Mouse (Mus musculus): Measurements from ENCODE around the gene Fam13c.

- no peak for TF ChIP-seq CTCF (IDR thresholded peaks at IDR 0.05; ENCODE audit: low read depth, low read length)
- TF ChIP-seq GATA1 (IDR thresholded peaks at IDR 0.05; ENCODE audit: borderline replicate concordance, low read length), result no peak
- no peak for TF ChIP-seq GATA2 (IDR thresholded peaks at IDR 0.05; ENCODE audit: borderline replicate concordance, low read depth, low read length)
- TF ChIP-seq TAL1 (conservative IDR thresholded peaks at IDR 0.05; ENCODE audit: low read depth, low read length), result no peak
- TF ChIP-seq POLR2AphosphoS5 (IDR thresholded peaks at IDR 0.05; ENCODE audit: insufficient replicate concordance, low read depth, low read length), result no peak
Measured at GRCm38 (mm10) chr10:70540456-70541195, 100.3 kb downstream of the Fam13c start.

Measured in G1E (cell line).